Mouse (Mus musculus) erythroid progenitor cell, adult 5-6 weeks (primary cell): ENCODE measurements around the gene Dis3. TPM values are rescaled to one million over a fixed set of nuclear protein-coding genes. Genes with fewer than 3 reads are reported as not detected.

ENCODE experiments used
- total RNA-seq, 2 experiments: library from RNA; stranded (forward) in 1 of 2; stranded (reverse) in 1 of 2; fragments of 150-400 nt in 1 of 2; fragments of 186-747, 209-891 nt in 1 of 2; gene quantifications; 2 replicates each; pipeline versions ENCODE4 v1.2.3 to v1.2.4; 2015 to 2017; ENCODE audit warnings: low replicate concordance in 2 of 2

Dis3 gene
- total RNA-seq, 2 experiments from 2014 or later: 16.8 to 47.0 TPM

Other genes starting within 250 kb of the Dis3 start
- 6.3 and 8.3 TPM in 2 replicates for gene Rpl36a-ps1, start 105.5 kb downstream of the Dis3 start, total RNA-seq (2015; ENCODE audit: low replicate concordance)
- 4.3 TPM in 1 of 2 replicates, not detected in the other for gene Rpl36a-ps1, start 105.5 kb downstream of the Dis3 start, total RNA-seq (2017; ENCODE audit: low replicate concordance)
- gene Mzt1, start 53.6 kb downstream of the Dis3 start, total RNA-seq (2015; ENCODE audit: low replicate concordance): 153 and 187 TPM in 2 replicates
- 87.4 and 104 TPM in 2 replicates for gene Mzt1, start 53.6 kb downstream of the Dis3 start, total RNA-seq (2017; ENCODE audit: low replicate concordance)
- gene Bora, start 53.5 kb downstream of the Dis3 start, total RNA-seq (2015; ENCODE audit: low replicate concordance): 108 and 116 TPM in 2 replicates
- 85.2 and 88.0 TPM in 2 replicates for gene Bora, start 53.5 kb downstream of the Dis3 start, total RNA-seq (2017; ENCODE audit: low replicate concordance)
- 14.4 and 28.9 TPM in 2 replicates for gene Pibf1, start 346 bp downstream of the Dis3 start, total RNA-seq (2015; ENCODE audit: low replicate concordance)
- 29.8 and 39.6 TPM in 2 replicates for gene Pibf1, start 346 bp downstream of the Dis3 start, total RNA-seq (2017; ENCODE audit: low replicate concordance)
- 7.2 and 14.7 TPM in 2 replicates for gene Klf5, start 198.9 kb upstream of the Dis3 start, total RNA-seq (2015; ENCODE audit: low replicate concordance)
- gene Klf5, start 198.9 kb upstream of the Dis3 start, total RNA-seq (2017; ENCODE audit: low replicate concordance): 6.5 and 8.2 TPM in 2 replicates